Mouse (Mus musculus) bone marrow macrophage, adult 2 months (primary cell): ENCODE results near the gene C1qb.

Source experiments
- CTCF ChIP-seq: IDR thresholded peaks from 2 replicates; pipeline ENCODE4 v1.5.1; 2012; ENCODE audit warnings: low read depth, mild to moderate bottlenecking, low read length, moderate library complexity
- POLR2A ChIP-seq: IDR thresholded peaks from 2 replicates; pipeline ENCODE4 v1.6.1; 2012; ENCODE audit warnings: mild to moderate bottlenecking, low read depth, low read length, borderline replicate concordance

DNA sequence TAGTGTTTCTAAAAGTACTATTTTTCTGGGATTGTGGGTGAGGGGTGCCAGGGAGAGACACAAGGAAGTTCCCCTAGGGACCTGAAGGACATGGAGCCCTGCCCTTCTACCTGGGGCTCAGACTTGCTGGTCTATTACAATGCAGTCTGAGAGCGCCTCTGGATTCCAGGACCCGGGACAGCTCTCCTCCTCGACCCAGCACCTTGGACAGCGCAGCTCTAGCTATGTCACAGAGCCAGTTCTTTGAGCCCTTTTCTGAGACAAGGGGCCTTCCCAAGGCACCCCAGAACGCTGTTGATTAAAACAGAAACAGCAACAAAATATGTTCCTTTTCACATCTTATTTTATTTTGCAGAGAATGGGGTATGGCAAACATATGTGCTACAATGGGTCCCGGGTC is 38.5 kb upstream of the C1qb start:
- TF ChIP-seq POLR2A (no peak), CTCF (no peak)
